ENCODE assay signal across 8 mouse cellular contexts in the genomic region with DNA sequence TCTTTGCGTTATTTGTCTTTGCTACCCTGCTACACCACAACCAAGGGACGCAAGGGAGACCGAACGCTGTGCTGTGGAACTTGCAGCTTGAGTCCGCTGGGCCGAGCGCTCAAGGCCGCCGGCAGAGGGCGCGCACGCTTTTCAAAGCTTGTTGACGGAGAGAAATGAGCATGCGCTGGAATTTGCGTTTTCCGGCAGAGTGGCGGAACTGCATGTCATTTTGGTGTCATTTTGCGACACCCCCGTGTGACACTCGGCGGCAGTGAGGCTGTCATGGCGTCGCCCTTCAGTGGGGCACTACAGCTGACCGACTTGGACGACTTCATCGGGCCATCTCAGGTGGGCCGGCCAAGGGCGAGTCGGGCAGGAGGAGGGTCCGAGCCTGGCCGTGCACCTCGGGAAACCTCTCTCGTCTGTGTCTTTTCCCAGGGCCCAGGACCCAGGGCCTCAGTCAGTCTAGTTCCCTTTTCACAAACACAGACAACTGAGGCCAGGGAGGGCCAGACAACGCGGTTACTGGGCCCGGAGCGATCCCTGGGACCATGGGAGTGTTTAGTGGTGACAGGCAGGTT. TPM values are rescaled to one million over a fixed set of nuclear protein-coding genes. Genes with fewer than 3 reads are reported as not detected.
DNase-seq lines count a peak whose midpoint lies in the region; ATAC-seq lines count a peak whose summit lies in the region.

TSS of gene Narfl (plus strand) at position 228 of the 572 bp plus-strand sequence.

- peaks cover 26% of the 10 kb centered on the region for H3K36me3 ChIP-seq in heart, embryonic 10.5 days
- peaks cover 16% of the 10 kb centered on the region for H3K36me3 ChIP-seq in kidney, embryonic 15.5 days

- under 1% methylated on average over 37 of the region's 37 CpGs for WGBS in heart, embryonic 10.5 days
- under 1% methylated on average over 37 of the region's 37 CpGs for WGBS in kidney, embryonic 15.5 days

- H3K4me3 ChIP-seq in heart, embryonic 10.5 days, result peak within 1 kb of the TSS; percentile 86
- H3K4me3 ChIP-seq in kidney, embryonic 15.5 days (replicated peaks), result peak within 1 kb of the TSS; percentile 87

- peak; percentile 97 for ATAC-seq in erythroblast, adult 5-6 weeks (replicated peaks; ENCODE audit: low FRiP score, poor library complexity, severe bottlenecking)
- ATAC-seq in kidney, embryonic 15.5 days (replicated peaks; ENCODE audit: low FRiP score), result peak; percentile 85
- peak; percentile 97 for ATAC-seq in monocyte, adult 5-6 weeks (replicated peaks; ENCODE audit: insufficient number of reproducible peaks, low FRiP score, low TSS enrichment, poor library complexity, severe bottlenecking)

- peak within 1 kb of the TSS; percentile 80 for H3K4me2 ChIP-seq in kidney, embryonic 15.5 days

- peaks cover 17% of the 10 kb centered on the region for H3K4me1 ChIP-seq in heart, embryonic 10.5 days
- peaks cover 15% of the 10 kb centered on the region for H3K4me1 ChIP-seq in kidney, embryonic 15.5 days

- no peaks in the 10 kb centered on the region for H3K9me3 ChIP-seq in heart, embryonic 10.5 days
- no peaks in the 10 kb centered on the region for H3K9me3 ChIP-seq in kidney, embryonic 15.5 days (replicated peaks)

- peak within 1 kb of the TSS; percentile 81 for H3K9ac ChIP-seq in kidney, embryonic 15.5 days

- peak; percentile 97 for DNase-seq in B cell, adult 2 months
- peak; percentile 99 for DNase-seq in brain, adult 2 months (ENCODE audit: low read depth, low spot score)
- DNase-seq in heart, embryonic 10.5 days (ENCODE audit: low spot score), result peak; percentile 99
- DNase-seq in liver, result peak; percentile 98
- peak; percentile 96 to 100 for DNase-seq in spleen, postnatal 4 days (ENCODE audit: low spot score in 2 of 2)

- peaks cover 13% of the 10 kb centered on the region; the same call in 1 of the 2 replicates for H3K27me3 ChIP-seq in heart, embryonic 10.5 days (ENCODE audit: insufficient read depth, poor library complexity, severe bottlenecking)
- H3K27me3 ChIP-seq in kidney, embryonic 15.5 days, result no peaks in the 10 kb centered on the region

- H3K27ac ChIP-seq in heart, embryonic 10.5 days, result peak within 1 kb of the TSS; percentile 93
- H3K27ac ChIP-seq in kidney, embryonic 15.5 days, result no peak within 1 kb of the TSS

RNA-seq across cellular contexts. Expression of gene Narfl, which starts in this region (rescaled TPM):
- total RNA-seq in erythroblast, adult 5-6 weeks (2015; ENCODE audit: low replicate concordance), result 3.5 and 5.9 TPM in 2 replicates
- 6.2 and 7.8 TPM in 2 replicates for total RNA-seq in erythroblast, adult 5-6 weeks (2017; ENCODE audit: low replicate concordance)
- 33.5 and 36.0 TPM in 2 replicates for polyA plus RNA-seq in heart, embryonic 10.5 days (2016; fragmentation: Nextera tagmentation; extraction: Ambion mirVana)
- polyA plus RNA-seq in kidney, embryonic 15.5 days (2015; fragmentation: Nextera tagmentation; extraction: Ambion mirVana), result 30.6 and 31.8 TPM in 2 replicates
- 22.3 to 32.1 TPM (median 27.3 TPM) in 3 replicates for total RNA-seq in monocyte, adult 5-6 weeks (2017)
